Comparison of ENCODE assay signal across 8 mouse cellular contexts in the genomic region with DNA sequence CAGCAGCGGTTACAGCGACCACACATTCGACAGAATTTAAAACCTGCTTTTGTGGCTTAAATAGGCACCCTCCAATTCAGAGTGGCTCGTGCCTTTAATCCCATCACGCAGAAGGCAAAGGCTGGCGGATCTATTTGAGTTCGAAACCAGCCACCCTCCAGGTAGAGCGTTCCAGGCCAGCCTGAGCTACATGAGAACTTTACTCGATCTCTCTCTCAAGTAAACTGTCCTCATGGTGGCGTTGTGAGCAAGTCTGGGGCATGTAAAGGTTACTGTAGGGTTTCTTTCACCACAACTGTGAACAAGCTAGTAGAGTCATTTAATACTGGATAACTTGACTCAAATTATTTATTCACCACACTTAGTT. TPM values are rescaled to one million over a fixed set of nuclear protein-coding genes. Genes with fewer than 3 reads are reported as not detected.
DNase-seq lines count a peak whose midpoint lies in the region; ATAC-seq lines count a peak whose summit lies in the region.

No protein-coding gene starts in this region.

- peaks cover 13% of the 10 kb centered on the region for H3K4me1 ChIP-seq in hindbrain, embryonic 14.5 days (replicated peaks; ENCODE audit: control insufficient read depth, insufficient read depth, low read length)

- no peaks in the 10 kb centered on the region for H3K27me3 ChIP-seq in hindbrain, embryonic 14.5 days (ENCODE audit: control insufficient read depth, insufficient read depth, low read length)

- WGBS in hindbrain, embryonic 14.5 days = 2% methylated on average over 10 of the region's 10 CpGs

- peak overlapping the region; percentile 47 for H3K4me3 ChIP-seq in hindbrain, embryonic 14.5 days (replicated peaks; ENCODE audit: low read length)

- H3K36me3 ChIP-seq in hindbrain, embryonic 14.5 days (replicated peaks; ENCODE audit: control insufficient read depth, insufficient read depth) = no peaks in the 10 kb centered on the region

- peak; percentile 79 for DNase-seq in embryo, embryonic 10 days (ENCODE audit: low spot score)
- DNase-seq in embryo, embryonic 9.5 days (ENCODE audit: extremely low spot score) = no peak
- peak; percentile 91 for DNase-seq in A20 (ENCODE audit: low read depth, low spot score)
- DNase-seq in hindbrain, embryonic 14.5 days (ENCODE audit: low spot score) = peak; percentile 63
- DNase-seq in lung, postnatal 14 days = peak; percentile 44
- peak; percentile 67 for DNase-seq in testis, postnatal 10 days (ENCODE audit: low spot score)
- no peak for DNase-seq in layer of hippocampus, adult 9-10 months (ENCODE audit: low spot score)

- peak overlapping the region; percentile 53; the same call in 1 of the 2 replicates for H3K9ac ChIP-seq in hindbrain, embryonic 14.5 days

- no peaks in the 10 kb centered on the region for H3K9me3 ChIP-seq in hindbrain, embryonic 14.5 days (ENCODE audit: control insufficient read depth, low read length)

- peak overlapping the region; percentile 71 for H3K27ac ChIP-seq in hindbrain, embryonic 14.5 days

- peak overlapping the region; percentile 75 for H3K4me2 ChIP-seq in hindbrain, embryonic 14.5 days (replicated peaks)

- ATAC-seq in common myeloid progenitor, adult 5-6 weeks (replicated peaks; ENCODE audit: low read depth, poor library complexity, severe bottlenecking) = peak; percentile 68
- peak; percentile 17; the same call in 1 of the 2 replicates for ATAC-seq in hindbrain, embryonic 14.5 days (ENCODE audit: low FRiP score)

RNA-seq across cellular contexts. Expression of gene Kif18b, which starts 0.4 kb away (rescaled TPM):
- total RNA-seq in common myeloid progenitor, adult 5-6 weeks (2017) = 16.2 and 17.3 TPM in 2 replicates
- 0.79 and 1.5 TPM in 2 replicates for polyA plus RNA-seq in hindbrain, embryonic 14.5 days (2014; fragmentation: Nextera tagmentation; extraction: Ambion mirVana)

RNA-seq across cellular contexts. Expression of gene C1ql1, which starts 21.2 kb away (rescaled TPM):
- not detected in 2 replicates for total RNA-seq in common myeloid progenitor, adult 5-6 weeks (2017)
- 12.0 and 14.6 TPM in 2 replicates for polyA plus RNA-seq in hindbrain, embryonic 14.5 days (2014; fragmentation: Nextera tagmentation; extraction: Ambion mirVana)

RNA-seq across cellular contexts. Expression of gene Gfap, which starts 24.6 kb away (rescaled TPM):
- 0.37 TPM in 1 of 2 replicates, not detected in the other for total RNA-seq in common myeloid progenitor, adult 5-6 weeks (2017)
- polyA plus RNA-seq in hindbrain, embryonic 14.5 days (2014; fragmentation: Nextera tagmentation; extraction: Ambion mirVana) = 0.66 and 1.9 TPM in 2 replicates

RNA-seq across cellular contexts. Expression of gene Fam187a, which starts 40.4 kb away (rescaled TPM):
- total RNA-seq in common myeloid progenitor, adult 5-6 weeks (2017) = not detected in 2 replicates
- polyA plus RNA-seq in hindbrain, embryonic 14.5 days (2014; fragmentation: Nextera tagmentation; extraction: Ambion mirVana) = 0.12 TPM in 1 of 2 replicates, not detected in the other

RNA-seq across cellular contexts. Expression of gene Ccdc103, which starts 44.3 kb away (rescaled TPM):
- not detected in 2 replicates for total RNA-seq in common myeloid progenitor, adult 5-6 weeks (2017)
- 2.2 and 2.8 TPM in 2 replicates for polyA plus RNA-seq in hindbrain, embryonic 14.5 days (2014; fragmentation: Nextera tagmentation; extraction: Ambion mirVana)

Comparison
In these comparisons a context has a peak if more than half of its experiments do, and no peak if none do; other contexts are left out.
1. DNase-seq: peak in embryo, embryonic 10 days (single experiment), A20 (single experiment), hindbrain, embryonic 14.5 days (single experiment), lung, postnatal 14 days (single experiment) and testis, postnatal 10 days (single experiment); none in embryo, embryonic 9.5 days (single experiment) and layer of hippocampus, adult 9-10 months (single experiment).